Mouse (Mus musculus) cortical plate, adult 2 months (tissue): ENCODE results near the gene Nlrp1a. TPM values are rescaled to one million over a fixed set of nuclear protein-coding genes. Genes with fewer than 3 reads are reported as not detected.

Experiments
- H3K27ac ChIP-seq: fragments of 200-500 bp; 2 replicates; pipeline ENCODE4 v1.5.1; 2012; ENCODE audit warnings: low read length, control low read depth, inconsistent platforms; ENCODE audit not compliant: insufficient read depth
- H3K4me1 ChIP-seq: fragments of 200-500 bp; 2 replicates; pipeline ENCODE4 v1.6.1; 2011; ENCODE audit warnings: low read length; ENCODE audit not compliant: control insufficient read depth, insufficient read depth
- H3K4me3 ChIP-seq: fragments of 200-500 bp; 2 replicates; pipeline ENCODE4 v1.5.1; 2011; ENCODE audit warnings: mild to moderate bottlenecking, low read length, control low read depth; ENCODE audit not compliant: insufficient read depth
- CTCF ChIP-seq: fragments of 200-500 bp; IDR thresholded peaks from 2 replicates; pipeline ENCODE4 v1.5.1; 2011; ENCODE audit warnings: mild to moderate bottlenecking, control low read depth, low read length; ENCODE audit not compliant: insufficient read depth; ENCODE audit errors: extremely low read depth
- POLR2A ChIP-seq: fragments of 200-500 bp; IDR thresholded peaks from 2 replicates; pipeline ENCODE4 v1.6.1; 2011; ENCODE audit warnings: mild to moderate bottlenecking, low read length, control low read depth; ENCODE audit not compliant: insufficient read depth; ENCODE audit errors: extremely low read depth
- polyA plus RNA-seq: library from polyadenylated mRNA; depleted of rRNA; stranded (reverse); fragments of >200 nt; gene quantifications from 2 replicates; pipeline ENCODE4 v1.2.3, GENCODE M21; 2012; rRNA removed

Gene Nlrp1a
- polyA plus RNA-seq, 1 experiment, result 0.06 TPM

GRCm38 (mm10) chr11:71052554-71052953 is 92.0 kb downstream of the Nlrp1a start:
- Histone ChIP-seq H3K4me3 (no peak overlapping the region), H3K27ac (no peak overlapping the region), H3K4me1 (no peaks in the 10 kb centered on the region)
- TF ChIP-seq POLR2A (no peak), CTCF (peak; percentile 48; the same call in 1 of the 2 replicates)

Other genes starting within 250 kb of the Nlrp1a start
- gene Nup88, start 174.7 kb downstream of the Nlrp1a start, polyA plus RNA-seq, result 75.0 and 82.4 TPM in 2 replicates
- 58.0 and 65.4 TPM in 2 replicates for gene Rpain, start 174.5 kb downstream of the Nlrp1a start, polyA plus RNA-seq
- gene C1qbp, start 161.7 kb downstream of the Nlrp1a start, polyA plus RNA-seq, result 83.1 and 83.2 TPM in 2 replicates
- gene Dhx33, start 140.3 kb downstream of the Nlrp1a start, polyA plus RNA-seq, result 24.8 and 29.9 TPM in 2 replicates
- 10.6 and 11.5 TPM in 2 replicates for gene Mis12, start 125.1 kb downstream of the Nlrp1a start, polyA plus RNA-seq
- 17.6 and 17.8 TPM in 2 replicates for gene Derl2, start 124.9 kb downstream of the Nlrp1a start, polyA plus RNA-seq
- gene 6330403K07Rik, start 111.2 kb downstream of the Nlrp1a start, polyA plus RNA-seq, result 297 and 308 TPM in 2 replicates
- 0.49 and 0.52 TPM in 2 replicates for gene Nlrp1b, start 86.0 kb upstream of the Nlrp1a start, polyA plus RNA-seq